Mouse (Mus musculus): ENCODE data around the gene Vmn2r42.
"Not testable (repeated sequence)": the region's sequence is repeated elsewhere in the genome, so short reads cannot be mapped to it uniquely, and the experiment has no call there.

Gene Vmn2r42

GRCm38 (mm10) chr7:8200220-8200619 is at the start of gene Vmn2r42:
Gene Vmn2r42, minus strand, starts transcription at chr7:8200320.
- DNase-seq (ENCODE audit: low spot score) = not testable (repeated sequence)

DNA sequence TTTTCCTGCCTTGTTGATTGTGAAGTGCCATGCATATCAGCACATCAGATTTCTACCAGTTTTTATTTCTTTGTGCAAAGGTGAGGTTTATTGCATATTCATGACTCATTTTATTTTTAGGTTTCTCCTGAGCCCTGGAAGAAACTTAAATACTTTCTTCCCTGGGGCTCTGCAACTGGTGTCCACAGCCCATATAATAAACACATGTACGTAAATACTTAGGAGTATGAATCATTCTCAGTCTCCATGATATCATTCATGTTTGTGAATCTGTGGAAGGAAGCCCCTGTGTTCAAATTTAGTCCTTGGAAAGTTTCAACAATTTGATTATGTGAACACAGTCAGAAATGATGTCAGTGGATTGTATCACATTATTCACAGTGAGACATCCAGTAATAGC is 38.6 kb downstream of the Vmn2r42 start, which contains the start of gene Vmn2r41:
Gene Vmn2r41 (minus strand): TSS at position 101 of the 400 bp plus-strand sequence.
- not testable (repeated sequence) for DNase-seq (ENCODE audit: low spot score)

Measured in ovary, postnatal 36 days (tissue).